Mouse (Mus musculus): ENCODE results near the gene Oit3.
"Not testable (repeated sequence)": the region's sequence is repeated elsewhere in the genome, so short reads cannot be mapped to it uniquely, and the experiment has no call there.

Oit3 gene

DNA sequence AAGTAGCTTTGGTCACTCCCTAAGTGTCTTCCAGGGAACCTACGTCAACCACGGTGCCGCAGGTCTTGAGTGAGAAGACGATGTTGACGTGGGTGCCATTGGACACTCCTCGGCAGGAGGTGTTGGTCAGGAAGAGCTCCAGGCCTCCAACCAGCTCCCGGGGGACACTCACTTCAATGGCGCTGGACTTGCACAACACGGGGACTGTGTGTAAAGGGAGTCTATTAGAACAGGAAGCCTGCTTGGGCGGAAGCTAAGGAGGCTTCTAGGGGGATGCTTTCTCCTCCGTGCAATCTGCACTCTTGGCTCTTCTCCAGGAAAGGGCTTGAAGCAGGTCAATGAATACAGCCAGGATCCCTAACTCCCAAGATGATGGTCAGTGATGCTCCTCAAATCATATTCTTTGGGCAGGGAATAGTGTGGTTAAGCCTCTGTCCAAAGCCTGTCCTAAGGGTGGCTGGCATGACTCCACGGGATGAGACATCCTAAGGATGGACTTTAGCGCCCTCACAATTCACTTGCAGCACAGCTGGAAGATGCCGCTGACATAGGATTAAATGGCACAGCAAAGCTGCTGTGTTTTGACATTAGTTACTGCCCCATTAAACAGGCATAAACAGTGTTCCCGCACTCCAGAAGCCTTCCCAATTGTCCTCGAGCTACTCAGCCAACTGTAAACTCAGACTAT is 12.0 kb downstream of the Oit3 start:
- DNase-seq (ENCODE audit: low spot score in 2 of 2) = no peak

DNA sequence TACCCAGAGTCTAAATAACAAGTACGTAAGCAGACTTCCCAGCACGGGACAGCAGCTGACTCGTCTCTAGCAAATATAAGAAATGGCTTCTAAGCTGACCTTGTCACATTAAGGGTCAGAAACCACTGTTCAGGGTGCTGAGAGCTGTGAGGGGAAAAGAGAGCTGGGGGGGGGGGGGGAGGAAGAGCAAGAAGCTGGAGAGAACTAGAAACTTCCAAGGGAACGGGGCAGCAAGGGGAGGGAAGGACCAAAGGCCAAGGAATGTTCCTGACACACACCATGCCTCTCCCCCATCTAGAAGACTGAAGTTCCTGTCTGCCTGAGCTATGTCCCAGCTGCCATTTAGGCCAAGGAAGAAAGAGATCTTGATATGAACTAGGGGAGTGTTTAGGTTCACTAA is 15.2 kb downstream of the Oit3 start:
- DNase-seq (ENCODE audit: low spot score in 2 of 2) = no peak

DNA sequence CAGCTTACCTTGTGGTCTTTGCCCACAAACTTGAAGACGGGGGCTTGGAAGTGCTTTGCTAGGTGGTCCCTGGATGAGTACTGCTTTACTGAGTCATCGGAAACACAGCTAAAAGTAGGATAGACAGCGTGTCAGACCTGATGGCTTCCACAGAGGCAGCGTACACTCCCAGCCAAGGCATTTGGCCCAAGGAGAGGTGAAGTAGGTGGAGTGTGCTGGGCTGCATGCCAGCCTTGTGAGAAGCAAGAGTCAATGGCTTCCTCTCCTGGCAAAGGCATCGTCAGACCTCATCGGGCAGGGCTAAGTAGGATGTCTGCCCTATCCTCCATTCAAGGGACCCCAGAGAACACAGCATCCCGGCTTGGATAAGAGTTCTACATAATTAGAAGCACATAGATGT is 16.2 kb downstream of the Oit3 start:
- DNase-seq (ENCODE audit: low spot score in 2 of 2) = no peak

DNA sequence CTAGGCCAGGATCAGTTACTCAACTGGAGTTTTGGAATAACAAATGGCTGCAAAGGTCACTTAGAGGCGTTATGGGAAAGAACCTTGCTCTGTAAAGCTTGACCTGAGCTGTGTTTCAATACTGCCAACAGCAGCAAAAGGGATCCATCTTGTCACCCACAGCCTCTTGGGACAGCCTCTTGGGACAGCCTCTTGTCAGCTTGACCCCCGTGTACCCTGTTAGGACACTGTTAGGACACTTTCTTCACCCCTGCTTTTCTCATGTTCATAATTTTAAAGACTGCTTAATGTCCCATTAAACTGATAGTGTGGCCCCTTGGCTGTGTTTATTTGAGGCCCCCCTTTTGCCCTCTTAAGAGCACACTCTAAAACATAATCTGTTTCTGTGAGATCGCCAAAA is 17.1 kb downstream of the Oit3 start:
- no peak for DNase-seq (ENCODE audit: low spot score in 2 of 2)

DNA sequence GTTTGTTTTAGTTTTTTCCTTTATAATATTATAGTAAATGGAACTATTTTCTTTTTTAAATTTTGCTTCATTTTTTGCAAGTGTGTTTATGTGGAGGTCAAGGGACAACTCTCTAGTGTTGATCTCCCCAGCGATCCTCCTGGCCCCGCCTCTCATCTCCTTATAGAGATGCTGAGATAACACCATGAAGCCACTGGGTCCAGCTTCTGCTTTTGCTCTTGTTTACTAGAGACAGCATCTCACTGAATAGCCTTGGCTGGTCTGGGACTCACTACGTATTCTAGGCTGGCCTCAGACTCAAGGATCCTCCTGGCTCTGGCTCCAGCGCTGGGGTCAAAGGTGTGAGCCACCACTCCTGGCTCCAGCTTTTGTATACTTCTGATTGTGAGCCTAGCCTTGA is 22.1 kb downstream of the Oit3 start:
- no peak for DNase-seq (ENCODE audit: low spot score in 2 of 2)

DNA sequence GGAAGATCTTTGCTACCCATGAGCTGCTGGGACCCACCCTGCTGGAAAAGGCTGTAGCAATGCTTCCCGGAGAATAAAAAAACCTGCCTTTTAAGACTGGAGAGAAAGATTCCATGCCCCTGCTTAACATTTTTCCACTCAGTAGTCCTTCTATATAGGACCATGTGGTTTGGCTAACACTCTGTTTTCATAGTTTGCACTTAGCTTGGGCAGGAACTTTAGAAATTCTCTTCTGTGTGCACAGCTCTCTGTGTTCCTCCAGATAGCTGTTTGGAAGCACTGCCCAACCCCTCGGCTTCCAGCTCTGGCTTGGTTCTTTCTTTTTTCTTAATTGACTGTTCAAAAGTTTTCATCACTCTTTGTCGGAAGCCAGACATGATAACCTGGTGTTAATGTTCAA is 25.0 kb downstream of the Oit3 start:
- no peak for DNase-seq (ENCODE audit: low spot score in 2 of 2)

DNA sequence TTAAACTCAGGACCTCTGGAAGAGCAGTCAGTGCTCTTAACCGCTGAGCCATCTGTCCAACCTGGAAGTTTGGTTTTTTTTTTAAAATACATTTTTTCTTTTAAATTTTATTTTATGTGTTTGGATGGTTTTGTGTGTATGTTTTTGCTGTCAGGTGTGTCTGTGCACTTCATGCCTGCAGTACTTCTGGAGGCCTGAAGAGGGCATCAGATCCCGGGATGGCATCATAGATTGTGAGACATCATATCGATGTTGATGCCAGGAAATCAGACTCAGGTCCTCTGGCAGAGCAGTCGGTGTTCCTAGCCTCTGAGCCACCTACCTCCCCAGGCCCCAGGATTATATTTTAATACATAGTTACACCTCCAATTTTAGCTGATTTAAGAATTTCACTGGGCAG is 27.9 kb downstream of the Oit3 start:
- DNase-seq (ENCODE audit: low spot score in 2 of 2) = no peak

DNA sequence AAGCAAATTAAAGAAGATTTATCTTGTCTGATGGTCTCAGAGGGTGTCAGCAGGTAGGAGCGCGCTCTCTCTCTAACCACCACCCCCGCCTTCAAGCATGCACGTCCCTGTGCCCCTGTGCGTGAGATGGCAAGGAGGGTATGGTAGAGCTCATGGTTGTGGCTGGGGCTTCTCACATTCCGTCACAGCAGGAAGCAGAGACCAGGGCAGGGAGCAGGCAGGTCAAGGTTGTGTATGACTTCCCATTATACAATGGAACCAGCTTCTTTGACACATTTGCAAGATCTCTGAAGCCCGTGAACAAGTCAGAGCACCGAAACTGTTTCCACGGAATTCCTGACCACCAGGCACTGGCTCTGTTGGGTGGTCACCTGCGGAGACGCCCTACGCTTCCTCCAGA is 31.3 kb downstream of the Oit3 start:
- no peak for DNase-seq (ENCODE audit: low spot score in 2 of 2)

DNA sequence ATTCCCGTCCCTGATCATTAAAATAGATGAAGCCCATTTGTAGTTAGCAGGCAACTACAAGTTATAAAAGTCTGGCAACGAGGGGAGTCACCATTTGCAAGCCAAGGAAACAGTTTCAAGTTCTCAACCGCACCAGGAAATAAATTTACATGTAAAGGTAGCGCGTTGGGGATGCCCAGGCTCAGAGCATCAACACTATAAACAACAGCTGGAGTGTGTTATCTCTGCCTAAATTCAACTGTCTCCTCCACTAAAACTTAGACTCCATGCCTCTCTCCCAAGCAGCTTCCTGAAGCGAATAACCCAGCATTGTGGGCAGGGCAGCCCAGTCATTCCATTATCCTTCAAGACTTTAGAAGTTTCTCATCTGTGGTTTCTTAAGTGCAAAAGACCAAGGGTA is 33.1 kb downstream of the Oit3 start:
- DNase-seq (ENCODE audit: low spot score in 2 of 2) = no peak

DNA sequence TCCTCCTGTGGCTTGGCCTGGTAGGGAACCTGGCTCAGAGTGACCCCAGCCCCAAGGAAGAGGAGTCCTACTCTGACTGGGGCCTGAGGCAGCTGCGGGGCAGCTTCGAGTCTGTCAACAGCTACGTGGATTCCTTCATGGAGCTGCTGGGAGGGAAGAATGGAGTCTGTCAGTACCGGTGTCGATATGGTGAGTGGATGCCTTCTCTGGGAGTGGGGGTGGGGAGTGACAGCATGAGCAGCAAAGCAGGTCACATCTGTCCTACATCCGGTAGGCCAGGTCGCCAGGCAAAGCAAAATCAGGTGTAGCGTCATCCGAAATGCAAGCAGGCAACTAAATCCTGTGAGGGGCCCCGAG is 37.8 kb downstream of the Oit3 start:
- no peak for DNase-seq (ENCODE audit: low spot score in 2 of 2)

DNA sequence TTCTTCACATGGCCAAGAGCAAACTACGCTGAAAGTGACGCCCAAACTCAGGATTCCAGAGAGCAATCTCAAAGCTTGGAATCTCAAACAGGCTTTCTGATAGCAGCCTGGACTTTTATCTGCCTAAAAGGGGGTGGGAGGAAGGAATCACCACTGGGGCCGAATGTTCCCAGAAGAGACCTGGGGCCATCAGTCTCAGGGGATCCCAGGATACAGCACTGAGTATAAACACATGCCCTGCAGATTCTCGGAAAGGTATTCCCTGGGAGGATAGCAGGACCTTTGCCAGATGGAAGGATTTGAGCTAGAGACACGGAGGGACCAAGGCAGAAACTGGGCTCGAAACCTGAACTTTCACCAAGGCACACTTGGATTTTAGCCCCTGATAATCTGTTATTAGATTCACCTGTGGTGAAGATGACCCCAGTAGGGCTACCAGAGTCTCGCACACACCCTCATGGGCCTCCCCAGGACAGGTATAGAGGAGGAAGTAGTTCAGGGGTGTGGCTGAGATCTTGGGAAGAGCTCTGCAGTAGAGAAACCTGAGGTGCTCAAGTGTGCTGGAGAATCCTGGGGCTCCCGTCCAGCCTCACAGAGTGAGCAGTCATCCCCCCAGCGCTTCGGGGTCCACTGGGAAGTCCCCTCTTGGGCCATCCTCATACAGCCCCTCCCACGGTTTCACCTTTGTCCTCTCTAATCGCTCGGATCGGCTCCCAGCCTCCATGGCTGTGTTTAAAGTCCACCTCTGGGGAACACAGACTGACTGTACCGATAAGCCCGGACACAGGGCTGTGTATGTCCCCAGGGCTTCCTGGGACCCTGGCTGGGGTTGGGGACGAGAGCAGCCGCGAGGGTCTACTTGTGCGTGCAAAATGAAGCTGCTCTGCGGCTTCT is 38.4 kb downstream of the Oit3 start, which contains the start of gene Pla2g12b:
Pla2g12b (plus strand) TSS at position 762 of the 894 bp plus-strand sequence.
- no peak for DNase-seq (ENCODE audit: low spot score in 2 of 2)

DNA sequence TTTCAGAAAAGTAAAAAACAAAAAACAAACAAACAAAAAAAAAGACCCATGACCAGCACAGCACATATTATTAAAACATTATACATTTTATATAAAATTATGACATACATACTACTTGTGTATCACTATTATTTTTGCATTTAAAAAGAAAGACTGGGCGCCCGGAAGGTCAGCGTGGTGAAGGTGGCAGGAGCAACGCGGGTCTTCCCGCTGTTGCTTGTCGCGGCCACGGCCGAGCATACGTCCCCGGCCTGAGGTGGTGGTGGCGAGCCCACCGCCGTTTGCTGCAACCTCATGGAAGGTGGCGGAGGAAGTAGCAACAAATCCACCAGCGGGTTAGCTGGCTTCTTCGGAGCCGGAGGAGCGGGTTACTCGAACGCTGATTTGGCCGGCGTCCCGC is 46.1 kb downstream of the Oit3 start, which contains the start of gene Gm10273:
Gm10273 (plus strand) TSS at position 172 of the 400 bp plus-strand sequence.
- DNase-seq (ENCODE audit: low spot score in 2 of 2) = not testable (repeated sequence)

DNA sequence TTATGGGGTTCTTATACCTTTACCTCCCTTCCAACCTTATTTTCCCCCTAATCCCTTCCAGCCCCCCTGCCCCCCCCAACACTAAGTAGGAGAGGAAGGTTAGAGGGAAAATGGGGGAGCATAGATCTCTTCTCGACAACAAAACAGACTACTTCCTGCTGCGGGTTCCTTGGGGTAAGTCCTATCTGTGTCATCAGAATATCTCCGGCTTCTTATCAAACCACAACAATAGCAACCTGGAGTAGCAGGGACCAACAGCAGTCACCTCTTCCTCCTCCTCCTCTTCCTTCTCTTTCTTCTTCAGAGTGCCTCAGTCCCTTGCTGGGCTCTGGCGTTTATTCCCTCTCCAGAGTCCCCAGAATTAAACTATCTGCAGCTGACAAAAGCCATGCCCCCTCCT is 49.7 kb downstream of the Oit3 start:
- no peak for DNase-seq (ENCODE audit: low spot score in 2 of 2)

DNA sequence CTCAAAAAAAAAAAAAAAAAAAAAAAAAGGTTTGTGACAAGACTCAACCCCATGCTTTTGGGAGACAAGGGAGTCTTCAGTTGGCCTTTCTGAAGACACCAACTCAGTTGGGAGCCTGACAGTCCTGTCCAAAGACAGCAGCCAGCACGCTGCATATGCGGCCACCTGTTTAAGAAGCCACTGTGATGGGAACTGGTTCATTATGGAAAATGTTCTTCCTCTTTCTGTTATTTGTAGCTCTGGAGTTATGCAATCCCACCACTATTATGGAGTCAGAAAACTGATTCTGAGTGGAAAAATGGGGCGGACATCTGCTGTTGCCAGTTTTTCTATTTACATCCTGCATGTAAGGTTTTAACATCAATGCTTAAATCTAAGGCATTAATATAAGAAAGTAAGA is 51.9 kb downstream of the Oit3 start:
- no peak for DNase-seq (ENCODE audit: low spot score in 2 of 2)

DNA sequence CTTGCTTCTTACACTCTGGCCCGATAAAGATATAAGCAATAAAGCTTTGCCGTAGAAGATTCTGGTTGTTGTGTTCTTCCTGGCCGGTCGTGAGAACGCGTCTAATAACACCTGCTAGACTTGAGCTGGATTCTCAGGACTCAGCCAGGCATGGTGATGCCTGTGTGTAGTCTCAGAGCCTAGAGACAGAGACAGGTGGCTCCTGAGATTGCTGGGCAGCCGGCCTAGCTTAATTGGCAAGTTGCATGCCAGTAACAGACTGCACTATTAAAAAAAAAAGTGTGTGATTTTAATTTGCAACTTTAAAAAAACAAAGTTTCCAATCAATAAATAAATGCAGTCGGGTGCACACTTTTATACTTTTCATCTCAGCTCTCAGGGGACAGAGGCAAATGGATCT is 54.6 kb downstream of the Oit3 start:
- no peak for DNase-seq (ENCODE audit: low spot score in 2 of 2)

DNA sequence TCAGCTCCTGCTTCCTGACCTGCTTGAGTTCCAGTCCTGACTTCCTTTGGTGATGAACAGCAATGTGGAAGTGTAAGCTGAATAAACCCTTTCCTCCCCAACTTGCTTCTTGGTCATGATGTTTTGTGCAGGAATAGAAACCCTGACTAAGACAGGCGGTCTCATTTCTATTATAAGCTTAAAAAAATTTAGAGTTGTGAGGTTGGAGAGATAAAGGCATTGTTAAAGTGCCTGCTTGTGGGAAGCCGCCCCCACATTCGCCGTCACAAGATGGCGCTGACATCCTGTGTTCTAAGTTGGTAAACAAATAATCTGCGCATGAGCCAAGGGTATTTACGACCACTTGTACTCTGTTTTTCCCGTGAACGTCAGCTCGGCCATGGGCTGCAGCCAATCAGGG is 60.0 kb downstream of the Oit3 start:
- not testable (repeated sequence) for DNase-seq (ENCODE audit: low spot score in 2 of 2)

DNA sequence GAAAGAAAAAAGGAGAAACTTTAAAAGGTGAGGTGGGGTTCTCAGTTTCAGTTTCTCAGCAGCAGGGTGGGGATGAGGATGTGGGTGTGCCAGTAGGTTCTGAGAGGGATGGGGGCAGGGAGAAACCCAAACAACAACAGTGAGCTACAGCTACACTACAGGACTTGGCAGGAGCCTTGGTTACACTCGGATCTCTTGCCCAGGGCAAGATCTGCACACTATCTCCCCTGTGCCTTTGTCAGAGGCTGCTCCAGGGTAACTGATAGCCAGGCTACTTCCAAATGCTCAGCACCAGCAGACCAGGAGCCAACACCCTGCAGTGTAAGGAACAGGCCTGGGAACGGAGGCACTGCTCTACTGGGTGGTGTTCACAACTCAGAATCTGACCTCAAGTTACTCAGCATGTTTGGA is 61.2 kb downstream of the Oit3 start:
- DNase-seq (ENCODE audit: low spot score in 2 of 2) = no peak

DNA sequence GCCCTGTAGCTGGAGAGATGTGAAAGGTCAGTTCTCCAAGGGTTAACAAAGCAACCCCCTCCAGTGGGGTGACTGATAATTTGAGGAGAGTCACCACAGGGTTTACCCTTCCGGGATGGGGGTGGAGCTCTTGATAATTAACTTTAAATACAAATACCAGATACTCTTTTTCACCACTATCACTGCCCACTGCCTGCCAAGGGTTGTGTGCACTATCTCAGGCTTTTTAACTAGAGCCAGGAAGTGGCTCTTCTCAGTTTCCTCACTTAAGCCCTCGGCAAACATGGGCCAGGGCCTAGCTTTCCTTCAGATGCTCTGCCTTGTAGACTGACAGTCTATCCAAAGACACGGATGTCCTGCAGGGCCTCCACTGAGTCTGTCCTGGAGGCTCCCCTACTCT is 61.7 kb downstream of the Oit3 start:
- DNase-seq (ENCODE audit: low spot score in 2 of 2) = no peak

DNA sequence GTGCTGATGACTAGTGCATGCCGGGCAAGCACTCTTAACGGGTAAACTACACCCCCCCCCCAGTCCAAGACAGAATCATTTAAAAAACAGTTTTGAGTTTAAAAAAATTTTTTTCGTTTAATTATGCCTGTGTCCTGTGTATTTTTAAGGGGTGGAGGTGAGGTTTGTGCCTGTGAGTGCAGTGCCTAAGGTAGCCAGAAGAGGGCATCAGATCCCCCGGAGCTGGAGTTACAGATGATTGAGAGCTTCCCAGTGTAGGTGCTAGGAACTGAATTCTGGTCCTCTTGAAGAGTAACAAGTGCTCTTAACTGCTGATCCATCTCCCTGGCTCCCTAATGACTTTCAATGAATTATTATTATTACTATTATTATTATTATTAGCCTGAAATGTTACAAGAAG is 62.9 kb downstream of the Oit3 start:
- no peak for DNase-seq (ENCODE audit: low spot score in 2 of 2)

DNA sequence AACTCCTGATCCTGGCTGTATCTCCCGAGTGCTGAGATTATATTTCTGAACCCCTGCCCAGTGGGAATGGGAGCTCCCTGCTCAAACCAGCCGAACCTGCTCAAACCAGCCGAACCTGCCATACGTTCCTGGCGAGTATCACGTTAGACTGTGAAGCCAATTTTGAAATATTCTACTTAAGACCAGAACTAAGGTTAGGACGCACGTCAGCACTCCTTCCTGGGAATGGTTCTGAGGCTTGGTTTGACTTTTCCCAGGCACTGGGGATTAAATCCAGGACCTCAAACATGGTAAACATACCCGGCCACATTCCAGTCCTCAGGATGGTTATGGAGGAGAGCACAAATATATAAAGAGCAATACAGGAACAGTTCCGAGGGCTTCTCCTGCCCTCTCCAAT is 63.7 kb downstream of the Oit3 start:
- DNase-seq (ENCODE audit: low spot score in 2 of 2) = no peak
